Mouse (Mus musculus) embryonic facial prominence, embryonic 14.5 days (tissue): Measurements from ENCODE around the gene Gcnt2. TPM values are rescaled to one million over a fixed set of nuclear protein-coding genes. Genes with fewer than 3 reads are reported as not detected.

Experiments
- ATAC-seq: fragments of 200-750 bp; cut with Nextera tagmentation; 2 replicates; pipeline ENCODE4 v1.8.0; 2017; ENCODE audit warnings: low read depth, moderate number of reproducible peaks, moderate TSS enrichment
- DNase-seq: peaks from one replicate; pipeline ENCODE4 v3.0.0-alpha.2; 2015; ENCODE audit warnings: low spot score
- H3K27ac ChIP-seq: fragments of 300-500 bp; sonication (generic); replicated peaks from 2 replicates; pipeline ENCODE4 v1.5.1; 2014; ENCODE audit warnings: low read depth, mild to moderate bottlenecking, low read length, moderate library complexity
- H3K27me3 ChIP-seq: fragments of 300-500 bp; sonication (generic); replicated peaks from 2 replicates; pipeline ENCODE4 v1.6.1; 2014; ENCODE audit warnings: low read length; ENCODE audit not compliant: control insufficient read depth, insufficient read depth
- H3K36me3 ChIP-seq: fragments of 300-500 bp; sonication (generic); 2 replicates; pipeline ENCODE4 v1.6.1; 2014; ENCODE audit warnings: low read length, mixed read lengths; ENCODE audit not compliant: control insufficient read depth, insufficient read depth
- H3K4me1 ChIP-seq: fragments of 300-500 bp; sonication (generic); 2 replicates; pipeline ENCODE4 v1.6.1; 2014; ENCODE audit warnings: antibody characterized with exemption, low read length; ENCODE audit not compliant: control insufficient read depth, insufficient read depth
- H3K4me2 ChIP-seq: fragments of 300-500 bp; sonication (generic); 2 replicates; pipeline ENCODE4 v1.6.1; 2014; ENCODE audit warnings: low read depth, mild to moderate bottlenecking, low read length, moderate library complexity, mixed read lengths
- H3K4me3 ChIP-seq: fragments of 300-500 bp; sonication (generic); 2 replicates; pipeline ENCODE4 v1.5.1; 2014; ENCODE audit warnings: low read depth, mild to moderate bottlenecking, low read length
- H3K9ac ChIP-seq: fragments of 300-500 bp; sonication (generic); 2 replicates; pipeline ENCODE4 v1.6.1; 2014; ENCODE audit warnings: low read depth, mild to moderate bottlenecking, low read length, moderate library complexity, mixed read lengths
- H3K9me3 ChIP-seq: fragments of 300-500 bp; sonication (generic); 2 replicates; pipeline ENCODE4 v1.6.1; 2016; ENCODE audit warnings: low read length; ENCODE audit not compliant: control insufficient read depth
- WGBS: fragments of 180-500 bp; shearing (Covaris S2); extraction: QIAGEN DNeasy Blood & Tissue Kit; methylation state at CpG from one replicate; pipeline ENCODE4 v1.1.7; 2014; 5-methylcytosine and 5-hydroxymethylcytosine counted together
- polyA plus RNA-seq: library from polyadenylated mRNA; unstranded; fragments of >200 nt; fragmentation: Nextera tagmentation; extraction: Ambion mirVana; gene quantifications from 2 replicates; pipeline ENCODE4 v1.2.1, GENCODE M21; 2014

The Gcnt2 gene
- polyA plus RNA-seq, 1 experiment from 2014 or later: 6.2 TPM

GRCm38 (mm10) chr13:40932573-40932972 lies 73.0 kb downstream of the Gcnt2 start:
- no peak overlapping the region for H3K27ac ChIP-seq
- no peaks in the 10 kb centered on the region for H3K36me3 ChIP-seq
- no peaks in the 10 kb centered on the region for H3K27me3 ChIP-seq
- 74% methylated on average over 5 of the region's 5 CpGs for whole genome bisulfite sequencing
- H3K4me3 ChIP-seq: no peak overlapping the region
- no peaks in the 10 kb centered on the region for H3K9me3 ChIP-seq
- DNase-seq (no peak), ATAC-seq (no peak)
- no peak overlapping the region for H3K4me2 ChIP-seq
- no peak overlapping the region for H3K9ac ChIP-seq
- H3K4me1 ChIP-seq: no peaks in the 10 kb centered on the region

GRCm38 (mm10) chr13:40934341-40934740 lies 74.8 kb downstream of the Gcnt2 start:
- Histone ChIP-seq H3K4me1 (no peaks in the 10 kb centered on the region), H3K36me3 (no peaks in the 10 kb centered on the region), H3K9me3 (no peaks in the 10 kb centered on the region), H3K4me3 (no peak overlapping the region), H3K4me2 (no peak overlapping the region), H3K27ac (no peak overlapping the region), H3K27me3 (no peaks in the 10 kb centered on the region), H3K9ac (no peak overlapping the region)
- 69% methylated on average over 3 of the region's 3 CpGs for WGBS
- ATAC-seq (no peak), DNase-seq (no peak)

- H3K4me3 ChIP-seq: no peak overlapping the region
- no peak overlapping the region for H3K9ac ChIP-seq
- H3K4me2 ChIP-seq: no peak overlapping the region
- DNase-seq (no peak), ATAC-seq (no peak)
- no peaks in the 10 kb centered on the region for H3K9me3 ChIP-seq
- no peaks in the 10 kb centered on the region for H3K4me1 ChIP-seq
- H3K36me3 ChIP-seq: no peaks in the 10 kb centered on the region
- H3K27me3 ChIP-seq: no peaks in the 10 kb centered on the region
- no peak overlapping the region for H3K27ac ChIP-seq
- 81% methylated on average over 5 of the region's 5 CpGs for WGBS
Observed at GRCm38 (mm10) chr13:40937586-40937985, 78.0 kb downstream of the Gcnt2 start.

- WGBS: 72% methylated on average over 11 of the region's 11 CpGs
- H3K27me3 ChIP-seq: no peaks in the 10 kb centered on the region
- ATAC-seq: peak; percentile 33; the same call in 1 of the 2 replicates
Observed at GRCm38 (mm10) chr13:40938485-40939357, 79.2 kb downstream of the Gcnt2 start.

GRCm38 (mm10) chr13:40943066-40943465 lies 83.5 kb downstream of the Gcnt2 start:
- H3K4me2 ChIP-seq: no peak overlapping the region
- no peaks in the 10 kb centered on the region for H3K9me3 ChIP-seq
- H3K36me3 ChIP-seq: no peaks in the 10 kb centered on the region
- no peaks in the 10 kb centered on the region for H3K27me3 ChIP-seq
- H3K9ac ChIP-seq: no peak overlapping the region
- H3K4me3 ChIP-seq: no peak overlapping the region
- no peaks in the 10 kb centered on the region; the same call in 1 of the 2 replicates for H3K4me1 ChIP-seq
- DNase-seq: no peak
- H3K27ac ChIP-seq: no peak overlapping the region
- no peak for ATAC-seq
- WGBS: 87% methylated on average over 1 of the region's 1 CpGs

More at GRCm38 (mm10) chr13:40938485-40939357, 79.2 kb downstream of the Gcnt2 start:
- Histone ChIP-seq H3K4me1 (no peaks in the 10 kb centered on the region), H3K4me2 (no peak overlapping the region), H3K4me3 (no peak overlapping the region), H3K27ac (no peak overlapping the region), H3K9me3 (no peaks in the 10 kb centered on the region), H3K36me3 (no peaks in the 10 kb centered on the region), H3K9ac (no peak overlapping the region)
- DNase-seq: no peak

GRCm38 (mm10) chr13:40943936-40944335 lies 84.4 kb downstream of the Gcnt2 start:
- Histone ChIP-seq H3K4me1 (no peaks in the 10 kb centered on the region; the same call in 1 of the 2 replicates), H3K9me3 (no peaks in the 10 kb centered on the region), H3K27me3 (no peaks in the 10 kb centered on the region), H3K4me2 (no peak overlapping the region), H3K36me3 (no peaks in the 10 kb centered on the region), H3K4me3 (no peak overlapping the region), H3K9ac (no peak overlapping the region), H3K27ac (no peak overlapping the region)
- DNase-seq: no peak
- no peak for ATAC-seq
- WGBS: 57% methylated on average over 5 of the region's 5 CpGs

GRCm38 (mm10) chr13:40944346-40944745 lies 84.8 kb downstream of the Gcnt2 start:
- Histone ChIP-seq H3K27ac (no peak overlapping the region), H3K4me2 (no peak overlapping the region), H3K27me3 (no peaks in the 10 kb centered on the region), H3K36me3 (no peaks in the 10 kb centered on the region), H3K4me3 (no peak overlapping the region), H3K9ac (no peak overlapping the region), H3K9me3 (no peaks in the 10 kb centered on the region), H3K4me1 (no peaks in the 10 kb centered on the region; the same call in 1 of the 2 replicates)
- no peak for ATAC-seq
- no peak for DNase-seq
- 22% methylated on average over 3 of the region's 3 CpGs for WGBS

- no peaks in the 10 kb centered on the region for H3K36me3 ChIP-seq
- 57% methylated on average over 3 of the region's 3 CpGs for WGBS
- no peaks in the 10 kb centered on the region; the same call in 1 of the 2 replicates for H3K4me1 ChIP-seq
- no peak for DNase-seq
- no peaks in the 10 kb centered on the region for H3K9me3 ChIP-seq
- H3K27ac ChIP-seq: no peak overlapping the region
- H3K4me3 ChIP-seq: no peak overlapping the region
- H3K9ac ChIP-seq: no peak overlapping the region
- ATAC-seq: no peak
- no peak overlapping the region for H3K4me2 ChIP-seq
- H3K27me3 ChIP-seq: no peaks in the 10 kb centered on the region
Observed at GRCm38 (mm10) chr13:40946513-40946912, 87.0 kb downstream of the Gcnt2 start.
